Mouse (Mus musculus) lung, postnatal 10 days (tissue): ENCODE measurements at regions not wholly inside any gene's neighbourhood (a gene's known extent, or its start where the extent isn't known, plus 50 kb on each side); places are given as distances from the start of the nearest gene placed in this dataset.
A peak's percentile ranks its signal among the peaks of the same experiment; 100 is the strongest.
"Not testable (repeated sequence)": the region's sequence is repeated elsewhere in the genome, so short reads cannot be mapped to it uniquely, and the experiment has no call there.

Experiments used
- DNase-seq: peaks from one replicate; pipeline ENCODE4 v3.0.0; 2021

- no peak for DNase-seq
These were observed 129.3 kb upstream of the Klf3 start for GRCm38 (mm10) chr5:64673861-64674260.

GRCm38 (mm10) chr5:64676214-64676945, 126.8 kb upstream of the Klf3 start:
- DNase-seq = no peak

- no peak for DNase-seq
These were observed 126.1 kb upstream of the Klf3 start for GRCm38 (mm10) chr5:64676946-64677588.

- no peak for DNase-seq
These were observed 124.5 kb upstream of the Klf3 start for GRCm38 (mm10) chr5:64678706-64679105.

- peak; percentile 44 for DNase-seq
These were observed 123.1 kb upstream of the Klf3 start for GRCm38 (mm10) chr5:64679996-64680625.

DNA sequence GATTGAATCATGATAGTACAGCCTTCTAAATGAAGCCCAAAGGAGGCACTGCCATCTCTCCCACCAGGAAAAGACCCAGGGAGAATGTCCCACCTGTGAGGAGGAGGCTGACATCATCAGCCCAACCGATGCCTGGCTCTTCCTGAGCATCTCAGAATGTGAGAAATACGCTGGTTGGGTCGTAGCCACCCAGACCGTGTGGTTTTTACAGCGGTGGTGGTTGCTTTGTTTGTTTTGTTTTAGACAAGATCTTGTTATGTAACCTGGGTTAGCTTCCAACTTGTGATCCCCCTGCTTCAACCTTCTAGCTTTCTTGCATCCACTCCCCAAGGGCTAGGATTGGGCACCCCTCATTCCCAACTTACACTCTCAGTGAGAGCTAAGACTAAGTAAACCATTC, 122.0 kb upstream of the Klf3 start:
- no peak for DNase-seq

- peak; percentile 60 for DNase-seq
These were observed 120.8 kb upstream of the Klf3 start for GRCm38 (mm10) chr5:64682326-64682845.

- DNase-seq = no peak
These were observed 119.8 kb upstream of the Klf3 start for GRCm38 (mm10) chr5:64683419-64683818.

GRCm38 (mm10) chr5:64684275-64684674, 118.9 kb upstream of the Klf3 start:
- no peak for DNase-seq

DNA sequence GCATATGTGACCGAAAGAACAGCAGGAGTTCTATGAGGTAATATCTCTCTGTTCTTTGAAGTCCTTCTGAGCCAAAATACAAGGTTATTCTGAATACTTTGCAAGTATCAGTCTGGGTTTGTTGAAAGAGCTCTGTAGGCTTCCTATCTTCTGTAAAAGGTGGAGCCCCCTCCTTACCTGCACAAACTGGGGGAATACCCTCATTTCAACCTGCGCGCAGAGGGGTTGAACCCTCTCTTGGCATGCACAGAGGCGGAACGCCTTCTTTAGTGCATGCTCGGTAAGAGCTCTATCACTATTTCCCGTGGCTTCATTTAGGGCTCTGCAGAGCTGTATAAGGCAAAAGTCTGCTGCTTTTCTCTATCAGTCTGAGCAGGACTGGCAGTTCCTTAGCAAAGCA, 113.0 kb upstream of the Klf3 start:
- no peak for DNase-seq

- no peak for DNase-seq
These were observed 111.6 kb upstream of the Klf3 start for GRCm38 (mm10) chr5:64691406-64692100.

- DNase-seq = no peak
These were observed 110.9 kb upstream of the Klf3 start for GRCm38 (mm10) chr5:64692335-64692734.

- no peak for DNase-seq
These were observed 109.6 kb upstream of the Klf3 start for GRCm38 (mm10) chr5:64693616-64694015.

- no peak for DNase-seq
These were observed 108.6 kb upstream of the Klf3 start for GRCm38 (mm10) chr5:64694606-64695005.

DNA sequence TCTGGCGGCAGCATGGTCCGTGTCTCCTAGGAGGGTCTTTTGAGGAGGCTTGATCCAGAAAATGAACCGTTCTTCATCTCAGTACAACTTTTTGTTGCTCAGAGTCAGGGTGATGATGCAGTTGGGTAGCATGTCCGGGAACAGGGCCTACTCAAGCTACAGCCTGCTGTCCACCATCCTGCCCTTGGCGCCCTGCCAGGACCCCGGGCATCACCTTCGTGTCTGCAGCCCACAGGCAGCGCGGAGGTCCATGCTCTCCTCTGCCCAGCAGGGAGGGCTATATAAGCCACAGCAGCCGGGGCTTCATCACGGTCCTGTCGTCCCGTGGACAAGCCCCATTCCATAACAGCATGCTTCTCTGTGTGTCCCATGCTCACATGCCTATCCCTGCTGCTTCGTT, 107.1 kb upstream of the Klf3 start:
- DNase-seq = no peak

DNA sequence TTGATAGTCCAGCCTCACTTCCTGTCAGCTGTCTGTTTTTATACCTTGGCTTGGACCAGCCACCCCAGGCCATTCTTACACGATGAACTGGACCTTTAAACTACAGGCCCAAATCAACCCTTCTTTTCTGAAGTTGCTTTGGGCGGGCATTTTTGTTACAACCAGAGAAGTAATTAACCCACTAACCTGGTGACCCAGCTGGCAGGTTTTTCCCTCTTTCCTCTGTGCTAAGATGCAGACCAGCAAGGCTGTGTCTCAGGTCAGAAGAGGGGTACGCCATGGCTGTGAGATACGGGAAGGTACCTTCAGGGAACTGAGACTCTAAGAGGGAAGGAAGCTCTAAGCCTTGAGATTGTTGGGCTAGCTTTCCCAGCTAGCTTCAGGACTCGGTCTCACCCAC, 105.7 kb upstream of the Klf3 start:
- no peak for DNase-seq

DNA sequence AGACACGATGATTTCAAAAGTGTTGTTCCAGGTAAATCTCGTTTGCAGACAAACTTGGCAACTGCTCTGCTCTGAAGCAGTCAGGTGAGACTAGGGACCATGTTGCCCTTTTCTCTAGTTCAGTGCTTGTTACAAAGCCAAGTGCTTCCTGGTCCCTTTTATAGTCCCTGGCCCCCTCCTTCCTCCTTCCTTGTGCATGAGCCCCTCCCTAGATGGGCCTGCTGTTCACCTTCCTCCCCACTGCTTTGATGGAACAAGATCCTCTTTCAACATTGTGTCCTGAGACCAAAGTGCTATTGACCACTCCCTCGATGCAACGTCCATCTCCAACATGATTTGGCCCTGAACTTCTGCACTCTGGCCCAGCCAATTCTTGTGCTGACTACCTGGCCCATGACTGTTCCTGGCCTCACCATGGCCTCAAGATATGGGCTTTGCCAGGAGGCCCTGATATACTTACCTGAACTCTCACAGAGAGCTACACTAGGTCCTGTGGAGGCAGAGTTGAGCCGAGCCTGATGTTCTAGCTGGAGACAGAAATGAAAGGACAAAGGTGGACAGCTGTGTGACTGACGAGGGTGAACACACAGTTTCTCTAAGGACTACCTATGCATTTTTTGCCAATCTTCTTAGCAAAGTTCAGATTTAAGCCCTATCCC, 104.6 kb upstream of the Klf3 start:
- DNase-seq = no peak

DNA sequence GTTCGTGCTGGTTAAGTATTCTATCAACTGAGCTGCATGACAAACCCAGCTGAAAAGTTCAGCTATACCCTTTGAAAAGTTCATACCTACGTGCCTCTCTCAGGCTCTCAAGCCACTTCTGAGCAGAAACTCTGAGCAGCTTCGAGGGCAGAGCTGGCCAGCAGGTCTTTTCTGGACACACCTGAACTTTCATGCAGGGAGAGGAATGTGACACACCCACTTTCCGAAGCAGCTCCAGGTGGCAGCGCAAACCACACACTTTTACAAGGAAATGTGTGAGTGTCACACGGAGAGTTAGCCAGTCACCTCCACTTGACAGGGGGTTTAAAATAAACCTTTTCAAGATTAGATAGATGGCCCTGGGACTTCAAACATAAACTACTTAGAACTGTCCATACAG, 103.2 kb upstream of the Klf3 start:
- DNase-seq = peak; percentile 65

DNA sequence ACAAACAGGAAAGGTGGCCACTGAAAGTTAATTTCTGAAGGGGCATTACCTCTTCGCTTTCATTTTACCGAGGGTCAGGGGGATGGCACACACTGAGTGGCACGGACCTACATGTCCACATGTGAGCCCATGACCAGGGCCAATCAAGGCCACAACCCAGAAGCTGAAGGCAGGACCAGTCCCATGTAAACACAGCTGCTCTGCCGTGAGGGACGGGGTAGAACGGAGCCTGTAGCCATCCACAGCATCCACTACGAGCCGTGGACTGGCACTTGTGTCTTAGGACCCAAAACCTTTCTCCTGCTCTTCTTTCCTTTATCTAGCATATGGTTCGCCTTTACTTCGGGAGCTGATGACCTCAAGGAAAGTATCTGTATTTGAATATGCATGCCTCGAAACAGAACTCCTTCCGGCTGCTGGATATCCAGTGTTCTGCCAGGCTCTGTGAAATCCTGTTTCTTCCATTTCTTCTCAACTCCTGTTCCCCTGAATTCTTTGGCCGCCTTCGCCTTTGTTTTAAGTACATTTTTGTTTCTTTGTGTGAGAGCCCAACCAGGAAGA, 101.9 kb upstream of the Klf3 start:
- peak; percentile 29 for DNase-seq

- DNase-seq = peak; percentile 93
These were observed 101.4 kb upstream of the Klf3 start for GRCm38 (mm10) chr5:64701780-64702231.

- not testable (repeated sequence) for DNase-seq
These were observed 100.8 kb upstream of the Klf3 start for GRCm38 (mm10) chr5:64702404-64702803.
